ENCODE assay signal across 18 mouse cellular contexts in the genomic region with DNA sequence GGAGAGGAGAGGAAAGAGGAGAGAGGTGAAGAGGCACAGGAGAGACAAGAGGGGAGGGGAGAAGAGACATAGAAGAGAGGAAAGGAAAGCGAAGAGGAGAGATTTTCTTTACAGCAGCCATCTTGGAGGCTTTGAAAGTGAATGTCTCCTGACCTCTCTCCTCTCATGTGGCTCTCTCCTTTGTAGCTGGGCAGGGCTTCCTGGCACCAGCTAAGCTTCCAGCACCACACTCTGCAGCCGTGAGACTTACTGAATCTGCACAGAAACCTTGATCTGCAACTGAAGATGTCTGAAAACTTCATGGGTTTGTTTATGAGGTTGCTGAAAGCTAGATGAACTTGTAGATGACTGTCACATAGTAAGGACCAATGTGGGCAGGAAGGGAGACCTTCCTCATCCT.
DNase-seq lines count a peak whose midpoint lies in the region.
"Had no signal": no experiment of that assay in that cellular context is flagged by ENCODE, and none has a peak within 500 bp of the region (broad histone marks: within the 10 kb centered on the region; RNA-seq: fewer than 3 reads in every experiment).

No protein-coding gene starts in this region.

- intact Hi-C loops in heart, postnatal 25 days (cut with DNase I), result no loop called here

- peak; percentile 55 for DNase-seq in CD4-positive helper T cell, adult 2 months (ENCODE audit: low read depth, low spot score)
- peak; percentile 56 for DNase-seq in T-cell, adult 2 months (ENCODE audit: low spot score)
- peak; percentile 49 for DNase-seq in thymus, postnatal 0 days (ENCODE audit: low spot score)
- peak; percentile 52 for DNase-seq in thymus, postnatal 25 days
- DNase-seq in adipocyte (ENCODE audit: low spot score), result no peak
- DNase-seq in heart, postnatal 4 days, result no peak
- no peak for DNase-seq in heart, postnatal 25 days (ENCODE audit: low spot score)
- no peak for DNase-seq in heart, adult 8-10 months (ENCODE audit: low spot score)
- DNase-seq: adrenal gland, adult 2 months; adrenal gland, postnatal 14 days; cerebellum, adult 11 months; cerebellum, adult 2 months; cerebellum, adult 9-11 months; cerebellum, postnatal 25 days; embryo, embryonic 11 days; gastrocnemius, postnatal 25 days; heart, adult 2 months; heart, postnatal 36 days had no signal

Comparison
In these comparisons a context has a peak if more than half of its experiments do, and no peak if none do; other contexts are left out.
1. DNase-seq: peak in CD4-positive helper T cell, adult 2 months (single experiment), T-cell, adult 2 months (single experiment), thymus, postnatal 0 days (single experiment) and thymus, postnatal 25 days (single experiment); none in adipocyte (single experiment), heart, postnatal 4 days (single experiment), heart, postnatal 25 days (single experiment) and heart, adult 8-10 months (single experiment).